Mouse (Mus musculus) forebrain, embryonic 12.5 days (tissue): Measurements from ENCODE around the gene Gpank1. TPM values are rescaled to one million over a fixed set of nuclear protein-coding genes. Genes with fewer than 3 reads are reported as not detected.
A peak's percentile ranks its signal among the peaks of the same experiment; 100 is the strongest.

ENCODE experiments used
- ATAC-seq: fragments of 200-750 bp; cut with Nextera tagmentation; 2 replicates; pipeline ENCODE4 v1.8.0; 2017; ENCODE audit warnings: moderate TSS enrichment; ENCODE audit not compliant: low FRiP score
- H3K27ac ChIP-seq: fragments of 300-500 bp; sonication (generic); 2 replicates; pipeline ENCODE4 v1.5.1; 2016; ENCODE audit warnings: mild to moderate bottlenecking
- H3K27me3 ChIP-seq: fragments of 300-500 bp; sonication (generic); 2 replicates; pipeline ENCODE4 v1.6.1; 2016; ENCODE audit warnings: mild to moderate bottlenecking
- H3K36me3 ChIP-seq: fragments of 300-500 bp; sonication (generic); replicated peaks from 2 replicates; pipeline ENCODE4 v1.6.1; 2016; ENCODE audit warnings: mild to moderate bottlenecking
- H3K4me1 ChIP-seq: fragments of 300-500 bp; sonication (generic); 2 replicates; pipeline ENCODE4 v1.6.1; 2016
- H3K4me2 ChIP-seq: fragments of 300-500 bp; sonication (generic); 2 replicates; pipeline ENCODE4 v1.6.1; 2016; ENCODE audit warnings: mild to moderate bottlenecking, moderate library complexity
- H3K4me3 ChIP-seq: fragments of 300-500 bp; sonication (generic); replicated peaks from 2 replicates; pipeline ENCODE4 v1.5.1; 2016; ENCODE audit warnings: mild to moderate bottlenecking
- H3K9ac ChIP-seq: fragments of 300-500 bp; sonication (generic); 2 replicates; pipeline ENCODE4 v1.6.1; 2016; ENCODE audit warnings: mild to moderate bottlenecking
- H3K9me3 ChIP-seq: fragments of 300-500 bp; sonication (generic); 2 replicates; pipeline ENCODE4 v1.6.1; 2016
- WGBS: fragments of 180-500 bp; shearing (Covaris S2); methylation state at CpG from one replicate; pipeline ENCODE4 v1.1.7; 2016; 5-methylcytosine and 5-hydroxymethylcytosine counted together
- polyA plus RNA-seq: library from polyadenylated mRNA; unstranded; fragments of >200 nt; fragmentation: Nextera tagmentation; extraction: Ambion mirVana; gene quantifications from 2 replicates; pipeline ENCODE4 v1.2.1, GENCODE M21; 2016

Gpank1 gene
- polyA plus RNA-seq, 1 experiment from 2014 or later, result 27.4 TPM

DNA sequence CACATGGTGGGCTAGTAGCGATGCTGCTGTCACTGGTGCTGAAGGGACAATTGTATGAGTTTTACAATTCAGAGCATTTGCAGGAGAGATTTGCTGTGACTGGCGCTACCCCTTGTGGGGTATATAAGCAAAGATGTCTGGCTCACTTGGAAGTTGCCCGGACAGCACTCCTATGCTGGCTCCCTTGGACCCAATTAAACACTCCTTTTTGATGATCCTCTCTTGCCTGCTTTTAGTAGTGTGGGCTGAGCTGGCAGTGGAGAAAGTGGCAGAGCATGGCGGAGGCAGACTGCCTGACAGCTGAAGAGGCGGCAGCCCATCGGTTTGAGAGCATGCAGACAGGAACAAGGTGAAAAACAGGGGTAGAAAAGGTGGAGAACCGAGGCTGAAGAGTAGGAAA, 46.5 kb downstream of the Gpank1 start:
- no peak overlapping the region for H3K4me2 ChIP-seq
- H3K4me1 ChIP-seq, result peaks cover 18% of the 10 kb centered on the region
- no peak for ATAC-seq
- H3K27me3 ChIP-seq, result 0 out of 2 replicates have a peak, but pooled peaks cover 3% of the 10 kb centered on the region
- no peak overlapping the region for H3K9ac ChIP-seq
- H3K27ac ChIP-seq, result no peak overlapping the region
- WGBS, result 85% methylated on average over 7 of the region's 7 CpGs
- no peaks in the 10 kb centered on the region for H3K9me3 ChIP-seq
- 0 out of 2 replicates have a peak, but pooled peaks cover under 1% of the 10 kb centered on the region for H3K36me3 ChIP-seq
- H3K4me3 ChIP-seq, result no peak overlapping the region

DNA sequence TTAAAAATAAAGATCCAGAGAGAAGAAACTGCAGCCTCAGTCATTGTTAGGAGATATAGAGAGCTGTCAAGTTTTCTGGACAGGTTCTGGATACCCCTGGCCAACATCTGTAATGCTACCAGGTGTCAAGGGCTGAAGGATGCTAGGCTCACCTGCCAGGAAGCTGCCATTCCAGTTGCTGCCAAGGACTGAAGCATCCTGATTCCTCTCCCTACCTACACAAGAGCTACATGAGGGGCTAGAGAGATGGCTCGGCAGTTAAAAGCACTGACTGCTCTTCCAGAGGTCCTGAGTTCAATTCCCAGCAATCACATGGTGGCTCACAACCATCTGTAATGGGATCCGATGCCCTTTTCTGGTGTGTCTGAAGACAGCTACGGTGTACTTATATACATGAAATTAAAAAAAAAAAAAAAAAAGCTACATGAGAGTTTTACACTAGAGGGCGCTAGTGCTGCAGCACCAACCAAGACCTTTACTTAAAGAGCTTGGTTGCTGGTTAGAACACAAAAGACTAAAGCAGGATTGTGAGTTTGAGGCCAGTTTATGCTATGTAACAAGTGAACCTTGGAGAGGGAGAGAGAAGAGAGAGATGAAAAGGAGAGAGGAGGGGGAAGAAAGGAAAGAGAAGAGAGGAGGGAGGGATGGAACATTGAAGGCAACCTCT, 47.4 kb downstream of the Gpank1 start:
- no peak for ATAC-seq
- WGBS, result 26% methylated on average over 4 of the region's 4 CpGs
- H3K9ac ChIP-seq, result no peak overlapping the region
- H3K9me3 ChIP-seq, result no peaks in the 10 kb centered on the region
- peaks cover 10% of the 10 kb centered on the region for H3K4me1 ChIP-seq
- peak overlapping the region; percentile 69; the same call in 1 of the 2 replicates for H3K27ac ChIP-seq
- H3K36me3 ChIP-seq, result no peaks in the 10 kb centered on the region
- H3K4me2 ChIP-seq, result no peak overlapping the region
- H3K27me3 ChIP-seq, result 0 out of 2 replicates have a peak, but pooled peaks cover 3% of the 10 kb centered on the region
- H3K4me3 ChIP-seq, result no peak overlapping the region

DNA sequence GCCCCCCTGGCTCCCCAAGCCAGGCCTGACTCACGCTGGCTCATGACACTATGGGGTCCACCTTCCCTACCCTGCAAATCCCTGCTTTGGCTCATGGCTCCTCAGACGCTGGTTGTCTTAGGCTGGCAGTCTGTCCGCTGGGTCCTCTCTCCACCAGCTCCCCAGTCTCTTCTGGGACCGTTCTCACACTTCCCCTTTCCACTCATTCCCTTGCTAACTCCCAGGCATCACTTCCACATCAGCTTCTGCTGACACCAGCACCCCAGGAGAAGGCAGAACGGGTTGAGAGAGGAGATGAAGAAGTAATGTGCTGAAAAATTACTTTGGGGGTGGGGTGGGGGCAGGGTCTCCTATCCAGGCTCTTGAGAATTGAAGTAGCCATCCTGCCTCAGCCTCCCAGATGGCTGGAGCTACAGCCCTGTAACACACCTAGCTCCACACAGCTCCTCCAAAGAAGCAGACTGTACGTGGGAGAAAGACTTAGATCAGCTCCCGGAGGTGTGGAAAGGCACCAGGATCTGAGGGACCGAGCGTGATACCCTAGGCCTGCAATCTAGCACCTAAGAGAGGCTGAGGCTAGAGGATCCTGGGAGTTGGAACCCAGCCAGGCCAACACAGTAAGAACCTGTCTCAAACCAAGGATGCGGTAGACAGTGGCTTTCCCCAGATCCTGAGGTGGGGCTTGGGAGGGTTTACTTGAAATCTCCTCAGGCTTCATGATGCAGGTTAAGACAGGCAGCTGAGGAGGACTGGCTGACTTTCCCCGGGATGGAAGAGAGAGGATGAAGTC, 51.4 kb downstream of the Gpank1 start:
- no peak overlapping the region for H3K4me2 ChIP-seq
- no peak overlapping the region for H3K27ac ChIP-seq
- H3K4me3 ChIP-seq, result no peak overlapping the region
- H3K9ac ChIP-seq, result no peak overlapping the region
- 0 out of 2 replicates have a peak, but pooled peaks cover 3% of the 10 kb centered on the region for H3K27me3 ChIP-seq
- no peaks in the 10 kb centered on the region for H3K4me1 ChIP-seq
- WGBS, result 77% methylated on average over 11 of the region's 11 CpGs
- no peaks in the 10 kb centered on the region for H3K9me3 ChIP-seq
- H3K36me3 ChIP-seq, result no peaks in the 10 kb centered on the region
- no peak for ATAC-seq

DNA sequence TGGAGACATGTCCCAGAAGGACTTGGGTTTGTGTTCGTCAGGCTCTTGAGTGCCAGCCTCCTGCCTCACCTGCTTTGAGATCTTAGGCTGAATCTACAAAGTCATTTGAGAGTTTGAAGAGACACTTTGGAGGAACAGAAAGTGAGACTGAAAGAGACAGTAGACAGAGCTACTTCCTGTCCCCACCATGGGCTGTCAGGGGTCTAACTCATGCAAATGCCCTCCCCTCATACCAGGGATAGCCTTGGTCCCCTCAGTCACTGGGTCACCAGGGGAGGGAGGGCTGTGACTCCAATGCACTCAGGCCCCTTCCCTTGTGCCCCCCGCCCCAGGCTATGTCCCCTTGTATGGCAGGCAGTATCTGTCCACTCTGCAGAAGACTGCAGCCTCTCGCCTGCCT, 52.1 kb downstream of the Gpank1 start:
- no peaks in the 10 kb centered on the region for H3K36me3 ChIP-seq
- no peak overlapping the region for H3K27ac ChIP-seq
- no peaks in the 10 kb centered on the region for H3K4me1 ChIP-seq
- ATAC-seq, result no peak
- no peaks in the 10 kb centered on the region for H3K9me3 ChIP-seq
- H3K4me3 ChIP-seq, result no peak overlapping the region
- 0 out of 2 replicates have a peak, but pooled peaks cover 3% of the 10 kb centered on the region for H3K27me3 ChIP-seq
- no peak overlapping the region for H3K9ac ChIP-seq
- WGBS, result 64% methylated on average over 3 of the region's 3 CpGs
- H3K4me2 ChIP-seq, result no peak overlapping the region

Other genes with a start within 250 kb of the Gpank1 start
- gene Zbtb12, start 242.0 kb upstream of the Gpank1 start, polyA plus RNA-seq, result 9.2 and 10.4 TPM in 2 replicates
- not detected in 2 replicates for gene Gm20547, start 239.4 kb upstream of the Gpank1 start, polyA plus RNA-seq
- gene C2, start 223.2 kb upstream of the Gpank1 start, polyA plus RNA-seq, result 1.3 and 1.6 TPM in 2 replicates
- gene Ehmt2, start 223.0 kb upstream of the Gpank1 start, polyA plus RNA-seq, result 111 and 114 TPM in 2 replicates
- gene Slc44a4, start 207.0 kb upstream of the Gpank1 start, polyA plus RNA-seq, result not detected in 2 replicates
- gene Neu1, start 190.2 kb upstream of the Gpank1 start, polyA plus RNA-seq, result 16.2 and 16.9 TPM in 2 replicates
- gene Hspa1b, start 162.2 kb upstream of the Gpank1 start, polyA plus RNA-seq, result 0.11 and 0.21 TPM in 2 replicates
- not detected in 2 replicates for gene Gm20481, start 151.5 kb upstream of the Gpank1 start, polyA plus RNA-seq
- gene Hspa1a, start 149.3 kb upstream of the Gpank1 start, polyA plus RNA-seq, result 2.0 and 2.3 TPM in 2 replicates
- gene Hspa1l, start 148.8 kb upstream of the Gpank1 start, polyA plus RNA-seq, result 1.2 and 1.3 TPM in 2 replicates
- 226 and 238 TPM in 2 replicates for gene Lsm2, start 139.6 kb upstream of the Gpank1 start, polyA plus RNA-seq
- gene Vars, start 120.5 kb upstream of the Gpank1 start, polyA plus RNA-seq, result 158 and 159 TPM in 2 replicates
- gene Vwa7, start 104.9 kb upstream of the Gpank1 start, polyA plus RNA-seq, result 0.17 and 0.27 TPM in 2 replicates
- gene Sapcd1, start 93.4 kb upstream of the Gpank1 start, polyA plus RNA-seq, result 7.4 and 7.7 TPM in 2 replicates
- gene Msh5, start 74.7 kb upstream of the Gpank1 start, polyA plus RNA-seq, result 5.3 and 5.6 TPM in 2 replicates
- gene Clic1, start 71.5 kb upstream of the Gpank1 start, polyA plus RNA-seq, result 152 and 155 TPM in 2 replicates
- 513 and 534 TPM in 2 replicates for gene Ddah2, start 62.4 kb upstream of the Gpank1 start, polyA plus RNA-seq
- gene Ly6g6c, start 56.1 kb upstream of the Gpank1 start, polyA plus RNA-seq, result not detected in 2 replicates
- gene Mpig6b, start 55.3 kb upstream of the Gpank1 start, polyA plus RNA-seq, result 0.40 and 0.54 TPM in 2 replicates
- 0.28 and 0.50 TPM in 2 replicates for gene Ly6g6e, start 44.6 kb upstream of the Gpank1 start, polyA plus RNA-seq
- gene Ly6g6d, start 43.4 kb upstream of the Gpank1 start, polyA plus RNA-seq, result 0.29 and 1.6 TPM in 2 replicates
- gene Ly6g6f, start 35.8 kb upstream of the Gpank1 start, polyA plus RNA-seq, result 0.17 and 0.18 TPM in 2 replicates
- 59.2 and 70.7 TPM in 2 replicates for gene Abhd16a, start 32.2 kb upstream of the Gpank1 start, polyA plus RNA-seq
- not detected in 2 replicates for gene Ly6g5c, start 13.2 kb upstream of the Gpank1 start, polyA plus RNA-seq
- gene Ly6g5b, start 6.0 kb upstream of the Gpank1 start, polyA plus RNA-seq, result 0.96 and 1.5 TPM in 2 replicates
- gene Csnk2b, start 598 bp downstream of the Gpank1 start, polyA plus RNA-seq, result 283 and 284 TPM in 2 replicates
- 5.3 and 7.2 TPM in 2 replicates for gene D17H6S53E, start 4.9 kb downstream of the Gpank1 start, polyA plus RNA-seq
- gene Apom, start 10.6 kb downstream of the Gpank1 start, polyA plus RNA-seq, result 0.46 and 0.63 TPM in 2 replicates
- gene Bag6, start 13.7 kb downstream of the Gpank1 start, polyA plus RNA-seq, result 88.9 and 97.8 TPM in 2 replicates
- 221 and 231 TPM in 2 replicates for gene Prrc2a, start 43.4 kb downstream of the Gpank1 start, polyA plus RNA-seq
- gene Aif1, start 54.6 kb downstream of the Gpank1 start, polyA plus RNA-seq, result 4.3 and 4.9 TPM in 2 replicates
- gene Lst1, start 67.0 kb downstream of the Gpank1 start, polyA plus RNA-seq, result 4.0 and 4.8 TPM in 2 replicates
- not detected in 2 replicates for gene Ltb, start 73.0 kb downstream of the Gpank1 start, polyA plus RNA-seq
- gene Tnf, start 80.6 kb downstream of the Gpank1 start, polyA plus RNA-seq, result not detected in 2 replicates
- not detected in 2 replicates for gene Lta, start 83.9 kb downstream of the Gpank1 start, polyA plus RNA-seq
- gene Gm16181, start 99.4 kb downstream of the Gpank1 start, polyA plus RNA-seq, result 0.41 TPM in 2 replicates
- 16.2 and 17.3 TPM in 2 replicates for gene Atp6v1g2, start 112.2 kb downstream of the Gpank1 start, polyA plus RNA-seq
- 11.0 and 12.9 TPM in 2 replicates for gene Nfkbil1, start 114.3 kb downstream of the Gpank1 start, polyA plus RNA-seq
- gene Ddx39b, start 120.3 kb downstream of the Gpank1 start, polyA plus RNA-seq, result 614 and 623 TPM in 2 replicates
- 37.2 and 39.2 TPM in 2 replicates for gene H2-D1, start 141.3 kb downstream of the Gpank1 start, polyA plus RNA-seq
- not detected in 2 replicates for gene H2-Q1, start 198.9 kb downstream of the Gpank1 start, polyA plus RNA-seq
- not detected in 2 replicates for gene H2-Q2, start 220.8 kb downstream of the Gpank1 start, polyA plus RNA-seq